Comparison of ENCODE assay signal across 21 mouse cellular contexts in genomic region chr1:191454604-191455003, GRCm38 (mm10). TPM values are rescaled to one million over a fixed set of nuclear protein-coding genes. Genes with fewer than 3 reads are reported as not detected.
DNase-seq lines count a peak whose midpoint lies in the region; ATAC-seq and TF ChIP-seq lines count a peak whose summit lies in the region.
"Had no signal": no experiment of that assay in that cellular context is flagged by ENCODE, and none has a peak within 500 bp of the region (broad histone marks: within the 10 kb centered on the region; RNA-seq: fewer than 3 reads in every experiment).

No protein-coding gene starts in this region.

- H3K4me3 ChIP-seq in forebrain, embryonic 10.5 days: no peak overlapping the region
- H3K4me3 ChIP-seq in forebrain, embryonic 16.5 days (replicated peaks; ENCODE audit: low read length): no peak overlapping the region
- no peak overlapping the region for H3K4me3 ChIP-seq in heart, embryonic 15.5 days
- H3K4me3 ChIP-seq in lung, embryonic 15.5 days: no peak overlapping the region
- no peak overlapping the region for H3K4me3 ChIP-seq in myocyte
- H3K4me3 ChIP-seq: forebrain, embryonic 12.5 days; limb, embryonic 15.5 days; midbrain, embryonic 12.5 days; neural tube, embryonic 13.5 days had no signal

- TF ChIP-seq POLR2A in myocyte (IDR thresholded peaks at IDR 0.05; ENCODE audit: insufficient read length, low read depth): no peak

- 51% methylated on average over 3 of the region's 3 CpGs for WGBS in forebrain, embryonic 10.5 days
- WGBS in forebrain, embryonic 16.5 days: 69% methylated on average over 3 of the region's 3 CpGs
- 11% methylated on average over 3 of the region's 3 CpGs for WGBS in heart, embryonic 15.5 days
- 21% methylated on average over 3 of the region's 3 CpGs for WGBS in lung, embryonic 15.5 days

- H3K79me2 ChIP-seq in myocyte (ENCODE audit: control insufficient read depth, insufficient read depth): no peaks in the 10 kb centered on the region

- H3K36me3 ChIP-seq in forebrain, embryonic 10.5 days (replicated peaks): no peaks in the 10 kb centered on the region
- no peaks in the 10 kb centered on the region for H3K36me3 ChIP-seq in forebrain, embryonic 16.5 days (ENCODE audit: control insufficient read depth, insufficient read depth)
- H3K36me3 ChIP-seq in heart, embryonic 15.5 days: no peaks in the 10 kb centered on the region
- H3K36me3 ChIP-seq in lung, embryonic 15.5 days: no peaks in the 10 kb centered on the region
- H3K36me3 ChIP-seq in myocyte (ENCODE audit: control insufficient read depth, insufficient read depth): no peaks in the 10 kb centered on the region
- H3K36me3 ChIP-seq: forebrain, embryonic 12.5 days; G1E; limb, embryonic 15.5 days; midbrain, embryonic 12.5 days; neural tube, embryonic 13.5 days had no signal

- H3K27ac ChIP-seq in forebrain, embryonic 10.5 days: 0 out of 2 replicates have a peak overlapping the region, but pooled peaks have one; percentile 41
- H3K27ac ChIP-seq in forebrain, embryonic 16.5 days (ENCODE audit: low read length): no peak overlapping the region
- peak overlapping the region; percentile 49 for H3K27ac ChIP-seq in heart, embryonic 15.5 days
- peak overlapping the region; percentile 81 for H3K27ac ChIP-seq in lung, embryonic 15.5 days
- H3K27ac ChIP-seq: forebrain, embryonic 12.5 days; hindbrain, postnatal 0 days; limb, embryonic 15.5 days; midbrain, embryonic 12.5 days; neural tube, embryonic 13.5 days had no signal

- ATAC-seq in forebrain, embryonic 16.5 days: no peak
- ATAC-seq in heart, embryonic 15.5 days (replicated peaks; ENCODE audit: insufficient number of reproducible peaks, insufficient read depth, low FRiP score, low read depth): 0 out of 2 replicates have a peak, but pooled peaks have one; percentile 48
- ATAC-seq in lung, embryonic 15.5 days (ENCODE audit: borderline replicate concordance, extremely low read depth, low FRiP score, low TSS enrichment): no peak; the same call in 1 of the 2 replicates
- ATAC-seq: hindbrain, postnatal 0 days; intestine, postnatal 0 days had no signal

- no peak overlapping the region for H3ac ChIP-seq in myocyte (ENCODE audit: control insufficient read depth, insufficient read length)

- H3K9me3 ChIP-seq in forebrain, embryonic 10.5 days: no peaks in the 10 kb centered on the region
- no peaks in the 10 kb centered on the region for H3K9me3 ChIP-seq in forebrain, embryonic 16.5 days (ENCODE audit: control insufficient read depth, low read length)
- no peaks in the 10 kb centered on the region for H3K9me3 ChIP-seq in heart, embryonic 15.5 days (replicated peaks)
- H3K9me3 ChIP-seq in lung, embryonic 15.5 days: no peaks in the 10 kb centered on the region
- H3K9me3 ChIP-seq: forebrain, embryonic 12.5 days; G1E; limb, embryonic 15.5 days; midbrain, embryonic 12.5 days; neural tube, embryonic 13.5 days had no signal

- DNase-seq in forebrain, embryonic 10.5 days (ENCODE audit: extremely low spot score, low spot score): no peak
- no peak for DNase-seq in heart, adult 18-20 months
- DNase-seq in lung, postnatal 36 days: no peak
- no peak for DNase-seq in retina, embryonic 14.5 days (ENCODE audit: low spot score)
- DNase-seq: adrenal gland, postnatal 36 days; cerebellum, adult 18-20 months; cerebellum, postnatal 36 days; gastrocnemius, postnatal 25 days; kidney, postnatal 25 days; thymus, postnatal 36 days had no signal

- H3K27me3 ChIP-seq in forebrain, embryonic 10.5 days (ENCODE audit: poor library complexity, severe bottlenecking): no peaks in the 10 kb centered on the region
- H3K27me3 ChIP-seq in forebrain, embryonic 16.5 days (replicated peaks; ENCODE audit: control insufficient read depth, insufficient read depth, low read length): no peaks in the 10 kb centered on the region
- H3K27me3 ChIP-seq in heart, embryonic 15.5 days: no peaks in the 10 kb centered on the region
- no peaks in the 10 kb centered on the region for H3K27me3 ChIP-seq in lung, embryonic 15.5 days
- H3K27me3 ChIP-seq in myocyte (ENCODE audit: control insufficient read depth, insufficient read depth, insufficient read length): no peaks in the 10 kb centered on the region
- H3K27me3 ChIP-seq: forebrain, embryonic 12.5 days; limb, embryonic 15.5 days; midbrain, embryonic 12.5 days; neural tube, embryonic 13.5 days had no signal

- H3K4me1 ChIP-seq in forebrain, embryonic 10.5 days: peaks cover 10% of the 10 kb centered on the region
- H3K4me1 ChIP-seq in forebrain, embryonic 16.5 days (replicated peaks; ENCODE audit: control insufficient read depth, insufficient read depth, low read length): no peaks in the 10 kb centered on the region
- peaks cover 44% of the 10 kb centered on the region for H3K4me1 ChIP-seq in heart, embryonic 15.5 days (replicated peaks)
- H3K4me1 ChIP-seq in lung, embryonic 15.5 days: peaks cover 24% of the 10 kb centered on the region
- H3K4me1 ChIP-seq: forebrain, embryonic 12.5 days; midbrain, embryonic 12.5 days; neural tube, embryonic 13.5 days had no signal

- no peak overlapping the region for H3K9ac ChIP-seq in forebrain, embryonic 16.5 days (replicated peaks; ENCODE audit: low read depth, low read length)
- no peak overlapping the region for H3K9ac ChIP-seq in heart, embryonic 15.5 days
- no peak overlapping the region for H3K9ac ChIP-seq in lung, embryonic 15.5 days
- H3K9ac ChIP-seq: forebrain, embryonic 12.5 days; limb, embryonic 15.5 days; midbrain, embryonic 12.5 days; neural tube, embryonic 13.5 days had no signal

- no peak overlapping the region for H3K4me2 ChIP-seq in forebrain, embryonic 16.5 days (ENCODE audit: low read length)
- no peak overlapping the region for H3K4me2 ChIP-seq in heart, embryonic 15.5 days
- H3K4me2 ChIP-seq in lung, embryonic 15.5 days: no peak overlapping the region
- peak overlapping the region; percentile 16 for H3K4me2 ChIP-seq in myocyte (ENCODE audit: low read depth)
- H3K4me2 ChIP-seq: forebrain, embryonic 12.5 days; limb, embryonic 15.5 days; midbrain, embryonic 12.5 days; neural tube, embryonic 13.5 days had no signal

TF ChIP-seq in myocyte, 11 proteins besides CTCF, POLR2A, EP300 and RAD21:
- no peak for TF ChIP-seq POLR2AphosphoS2 (IDR thresholded peaks at IDR 0.05; ENCODE audit: insufficient read length, low read depth)
- TF ChIP-seq SRF (IDR thresholded peaks at IDR 0.05; ENCODE audit: control insufficient read depth, insufficient read length, low read depth): no peak
- TF ChIP-seq MYOD1 (IDR thresholded peaks at IDR 0.05; ENCODE audit: control insufficient read depth in 1 of 3, insufficient read length in 2 of 3, low read depth in 2 of 3): no peak
- TF ChIP-seq E2F4 (IDR thresholded peaks at IDR 0.05; ENCODE audit: insufficient read depth): no peak
- TF ChIP-seq USF1 (IDR thresholded peaks at IDR 0.05; ENCODE audit: low read depth): no peak
- no peak for TF ChIP-seq TCF3 (IDR thresholded peaks at IDR 0.05; ENCODE audit: insufficient read length, low read depth)
- no peak for TF ChIP-seq TCF12 (IDR thresholded peaks at IDR 0.05; ENCODE audit: insufficient read depth, poor library complexity, severe bottlenecking)
- TF ChIP-seq REST (IDR thresholded peaks at IDR 0.05; ENCODE audit: insufficient read depth, insufficient read length): no peak
- no peak for TF ChIP-seq CEBPB (IDR thresholded peaks at IDR 0.05; ENCODE audit: insufficient read depth, poor library complexity, severe bottlenecking)
- no peak for TF ChIP-seq MYOG (IDR thresholded peaks at IDR 0.05; ENCODE audit: control insufficient read depth in 1 of 3, insufficient read depth in 1 of 3, insufficient read length in 2 of 3, low read depth in 2 of 3)
- TF ChIP-seq MAX (IDR thresholded peaks at IDR 0.05; ENCODE audit: low read depth): no peak
TF ChIP-seq in myocyte: peak in this region for 0.

RNA-seq across cellular contexts. Expression of gene Ppp2r5a, which starts 51.5 kb away (rescaled TPM):
- polyA plus RNA-seq in forebrain, embryonic 10.5 days (2016; fragmentation: Nextera tagmentation; extraction: Ambion mirVana): 9.1 and 9.5 TPM in 2 replicates
- 7.9 and 8.7 TPM in 2 replicates for polyA plus RNA-seq in forebrain, embryonic 16.5 days (2015; fragmentation: Nextera tagmentation; extraction: Ambion mirVana)
- polyA plus RNA-seq in heart, embryonic 15.5 days (2015; fragmentation: Nextera tagmentation; extraction: Ambion mirVana): 31.1 and 36.4 TPM in 2 replicates
- 100 to 1,000 TPM; 100 to 110 TPM for total RNA-seq in heart, adult 18-20 months (2021)
- polyA plus RNA-seq in lung, embryonic 15.5 days (2015; fragmentation: Nextera tagmentation; extraction: Ambion mirVana): 27.1 and 32.2 TPM in 2 replicates
- polyA plus RNA-seq in myocyte (2012; fragmentation: generic; extraction: Trizol): 28.1 TPM
